Mouse (Mus musculus): Measurements from ENCODE around the gene Terf2.

- TF ChIP-seq CTCF (conservative IDR thresholded peaks at IDR 0.05; ENCODE audit: insufficient read depth, insufficient read length, low read depth, low read length) (no peak), POLR2A (IDR thresholded peaks at IDR 0.05; ENCODE audit: low read depth, low read length) (no peak)
These were observed 43.5 kb upstream of the Terf2 start for GRCm38 (mm10) chr8:107139704-107140470.
